Mouse (Mus musculus): ENCODE data around the gene Mettl7a1. TPM values are rescaled to one million over a fixed set of nuclear protein-coding genes. Genes with fewer than 3 reads are reported as not detected.
"Not testable (repeated sequence)": the region's sequence is repeated elsewhere in the genome, so short reads cannot be mapped to it uniquely, and the experiment has no call there.

Mettl7a1 gene
- polyA plus RNA-seq, 1 experiment from 2014 or later = 6.6 TPM

GRCm38 (mm10) chr15:100325235-100325634, 21.3 kb downstream of the Mettl7a1 start:
- H3K4me3 ChIP-seq (replicated peaks) = no peak overlapping the region
- H3K36me3 ChIP-seq = no peaks in the 10 kb centered on the region
- H3K9ac ChIP-seq = no peak overlapping the region
- no peaks in the 10 kb centered on the region for H3K27me3 ChIP-seq
- WGBS (ENCODE audit: insufficient replicate concordance) = 75% methylated on average over 3 of the region's 3 CpGs
- ATAC-seq (ENCODE audit: low read depth) (no peak), DNase-seq (no peak)
- H3K27ac ChIP-seq = no peak overlapping the region
- H3K4me1 ChIP-seq (replicated peaks) = peaks cover 8% of the 10 kb centered on the region
- H3K4me2 ChIP-seq = no peak overlapping the region
- no peaks in the 10 kb centered on the region for H3K9me3 ChIP-seq (replicated peaks)

GRCm38 (mm10) chr15:100328089-100328488, 24.1 kb downstream of the Mettl7a1 start:
- H3K4me3 ChIP-seq (replicated peaks); H3K27ac ChIP-seq; H3K4me1 ChIP-seq (replicated peaks); H3K9ac ChIP-seq; H3K4me2 ChIP-seq; H3K9me3 ChIP-seq (replicated peaks); H3K27me3 ChIP-seq; H3K36me3 ChIP-seq; DNase-seq; ATAC-seq (ENCODE audit: low read depth): not testable (repeated sequence)
- 62% methylated on average over 4 of the region's 4 CpGs for WGBS (ENCODE audit: insufficient replicate concordance)

- not testable (repeated sequence) for H3K36me3 ChIP-seq; H3K4me3 ChIP-seq (replicated peaks); ATAC-seq (ENCODE audit: low read depth); H3K4me1 ChIP-seq (replicated peaks); H3K27ac ChIP-seq; H3K4me2 ChIP-seq; DNase-seq; H3K9ac ChIP-seq; H3K27me3 ChIP-seq; H3K9me3 ChIP-seq (replicated peaks)
- WGBS (ENCODE audit: insufficient replicate concordance) = 76% methylated on average over 10 of the region's 10 CpGs
Observed at GRCm38 (mm10) chr15:100329336-100329735, 25.4 kb downstream of the Mettl7a1 start.

- Histone ChIP-seq H3K4me1 (replicated peaks) (no peaks in the 10 kb centered on the region), H3K9ac (no peak overlapping the region), H3K36me3 (no peaks in the 10 kb centered on the region), H3K4me3 (replicated peaks) (no peak overlapping the region), H3K4me2 (no peak overlapping the region), H3K27ac (no peak overlapping the region), H3K27me3 (no peaks in the 10 kb centered on the region), H3K9me3 (replicated peaks) (no peaks in the 10 kb centered on the region)
- WGBS (ENCODE audit: insufficient replicate concordance) = 79% methylated on average over 7 of the region's 7 CpGs
- ATAC-seq (ENCODE audit: low read depth) (no peak), DNase-seq (no peak)
Observed at GRCm38 (mm10) chr15:100330739-100331138, 26.8 kb downstream of the Mettl7a1 start.

GRCm38 (mm10) chr15:100332077-100332961, 28.4 kb downstream of the Mettl7a1 start:
- H3K9ac ChIP-seq; H3K27ac ChIP-seq; H3K4me3 ChIP-seq (replicated peaks); H3K36me3 ChIP-seq; H3K4me2 ChIP-seq; H3K4me1 ChIP-seq (replicated peaks); H3K9me3 ChIP-seq (replicated peaks); H3K27me3 ChIP-seq: not testable (repeated sequence)
- peak; percentile 18; the same call in 1 of the 2 replicates for ATAC-seq (ENCODE audit: low read depth)
- DNase-seq = peak; percentile 23
- WGBS (ENCODE audit: insufficient replicate concordance) = 17% methylated on average over 2 of the region's 10 CpGs

- H3K4me1 ChIP-seq (replicated peaks) = no peaks in the 10 kb centered on the region
- no peaks in the 10 kb centered on the region for H3K9me3 ChIP-seq (replicated peaks)
- H3K4me3 ChIP-seq (replicated peaks) = no peak within 1 kb of the TSS
- H3K4me2 ChIP-seq = no peak within 1 kb of the TSS
- H3K36me3 ChIP-seq = no peaks in the 10 kb centered on the region
- H3K27ac ChIP-seq = no peak within 1 kb of the TSS
- H3K9ac ChIP-seq = no peak within 1 kb of the TSS
- H3K27me3 ChIP-seq = no peaks in the 10 kb centered on the region
- ATAC-seq (ENCODE audit: low read depth) = no peak
- no peak for DNase-seq
- WGBS (ENCODE audit: insufficient replicate concordance) = 83% methylated on average over 10 of the region's 10 CpGs
Observed at GRCm38 (mm10) chr15:100334629-100335028, 30.7 kb downstream of the Mettl7a1 start, which contains the start of gene Mettl7a3. Gene Mettl7a3 (plus strand): TSS chr15:100334929.

GRCm38 (mm10) chr15:100337328-100337727, 33.4 kb downstream of the Mettl7a1 start:
- H3K27ac ChIP-seq; H3K4me3 ChIP-seq (replicated peaks); H3K4me1 ChIP-seq (replicated peaks); H3K9ac ChIP-seq; H3K36me3 ChIP-seq; H3K27me3 ChIP-seq; H3K9me3 ChIP-seq (replicated peaks); DNase-seq; H3K4me2 ChIP-seq: not testable (repeated sequence)
- peak; percentile 79 for ATAC-seq (ENCODE audit: low read depth)

GRCm38 (mm10) chr15:100337847-100338246, 33.9 kb downstream of the Mettl7a1 start:
- not testable (repeated sequence) for H3K9ac ChIP-seq; H3K27me3 ChIP-seq; H3K9me3 ChIP-seq (replicated peaks); H3K4me2 ChIP-seq; H3K4me3 ChIP-seq (replicated peaks); H3K36me3 ChIP-seq; H3K4me1 ChIP-seq (replicated peaks); H3K27ac ChIP-seq
- DNase-seq (peak; percentile 43), ATAC-seq (ENCODE audit: low read depth) (peak; percentile 61)
- 28% methylated on average over 10 of the region's 10 CpGs for WGBS (ENCODE audit: insufficient replicate concordance)

- 71% methylated on average over 5 of the region's 5 CpGs for WGBS (ENCODE audit: insufficient replicate concordance)
- not testable (repeated sequence) for H3K4me1 ChIP-seq (replicated peaks); ATAC-seq (ENCODE audit: low read depth); H3K27me3 ChIP-seq; H3K9ac ChIP-seq; H3K27ac ChIP-seq; H3K4me3 ChIP-seq (replicated peaks); H3K4me2 ChIP-seq; H3K36me3 ChIP-seq; H3K9me3 ChIP-seq (replicated peaks); DNase-seq
Observed at GRCm38 (mm10) chr15:100341314-100341980, 37.5 kb downstream of the Mettl7a1 start.

- no peaks in the 10 kb centered on the region for H3K9me3 ChIP-seq (replicated peaks)
- no peak overlapping the region for H3K4me3 ChIP-seq (replicated peaks)
- no peak overlapping the region for H3K4me2 ChIP-seq
- H3K36me3 ChIP-seq = no peaks in the 10 kb centered on the region
- no peak overlapping the region for H3K9ac ChIP-seq
- ATAC-seq (ENCODE audit: low read depth) = no peak
- H3K27me3 ChIP-seq = no peaks in the 10 kb centered on the region
- no peak for DNase-seq
- no peak overlapping the region for H3K27ac ChIP-seq
- peaks cover 15% of the 10 kb centered on the region; the same call in 1 of the 2 replicates for H3K4me1 ChIP-seq (replicated peaks)
Observed at GRCm38 (mm10) chr15:100345484-100345883, 41.5 kb downstream of the Mettl7a1 start.

GRCm38 (mm10) chr15:100346761-100347160, 42.8 kb downstream of the Mettl7a1 start:
- Histone ChIP-seq H3K9me3 (replicated peaks) (no peaks in the 10 kb centered on the region), H3K4me2 (no peak overlapping the region), H3K27me3 (no peaks in the 10 kb centered on the region), H3K27ac (peak overlapping the region; percentile 29; the same call in 1 of the 2 replicates), H3K9ac (no peak overlapping the region), H3K4me1 (replicated peaks) (peaks cover 15% of the 10 kb centered on the region; the same call in 1 of the 2 replicates), H3K4me3 (replicated peaks) (no peak overlapping the region), H3K36me3 (no peaks in the 10 kb centered on the region)
- ATAC-seq (ENCODE audit: low read depth) = peak; percentile 76
- WGBS (ENCODE audit: insufficient replicate concordance) = 55% methylated on average over 14 of the region's 14 CpGs
- no peak for DNase-seq

All from liver, embryonic 13.5 days (tissue).